Mouse (Mus musculus) left cerebral cortex, postnatal 36 days (tissue): ENCODE measurements around the gene Prrg3. TPM values are rescaled to one million over a fixed set of nuclear protein-coding genes. Genes with fewer than 3 reads are reported as not detected.

ENCODE experiments used
- total RNA-seq, 2 experiments: library from RNA; stranded (reverse); gene quantifications; 2 replicates each; pipeline ENCODE4 v1.2.3; 2021

Prrg3 gene
- total RNA-seq, 2 experiments from 2014 or later: 34.9 to 35.1 TPM

Other genes with a start within 250 kb of the Prrg3 start
- gene Vma21, start 146.7 kb upstream of the Prrg3 start, total RNA-seq: 10 to 100 TPM; 29.1 to 32.6 TPM
- gene Gm1141, start 41.6 kb upstream of the Prrg3 start, total RNA-seq: 1 to 10 TPM in 1 of 2 experiments, under 1 TPM in 1; 0.57 to 1.1 TPM
- gene Fate1, start 10.4 kb downstream of the Prrg3 start, total RNA-seq: under 1 TPM in 1 of 2 experiments, not detected in 1; 0.48 TPM
- 1 to 10 TPM in 1 of 2 experiments, not detected in 1; 1.4 TPM for gene Cnga2, start 29.2 kb downstream of the Prrg3 start, total RNA-seq